Mouse (Mus musculus) layer of hippocampus, adult 9-10 months (tissue): ENCODE measurements around the gene Smox.

Experiments used
- DNase-seq: peaks from one replicate; pipeline ENCODE4 v3.0.0; 2022; ENCODE audit warnings: low spot score

Smox gene

GRCm38 (mm10) chr2:131514055-131514621 lies 22.8 kb downstream of the Smox start:
- DNase-seq: no peak

DNA sequence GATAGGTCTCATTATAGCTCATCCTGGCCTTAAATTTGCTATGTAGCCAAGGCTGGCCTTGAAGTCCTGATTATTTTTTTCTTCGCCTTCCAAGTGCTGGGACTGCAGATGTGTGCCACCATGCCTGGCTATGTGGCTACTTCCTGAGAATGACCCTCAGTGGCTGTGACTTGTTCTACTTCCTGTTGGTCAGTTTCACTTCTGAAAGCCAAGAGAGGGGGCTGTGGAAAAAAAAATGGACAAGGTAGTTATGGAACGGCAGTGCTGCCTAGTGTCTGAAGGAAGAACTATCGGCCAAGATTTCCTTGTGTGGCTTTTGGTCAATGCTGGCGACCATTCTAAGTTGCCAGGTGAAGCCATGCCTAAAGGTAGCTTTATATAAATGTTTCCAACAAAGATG lies 26.3 kb downstream of the Smox start:
- no peak for DNase-seq

DNA sequence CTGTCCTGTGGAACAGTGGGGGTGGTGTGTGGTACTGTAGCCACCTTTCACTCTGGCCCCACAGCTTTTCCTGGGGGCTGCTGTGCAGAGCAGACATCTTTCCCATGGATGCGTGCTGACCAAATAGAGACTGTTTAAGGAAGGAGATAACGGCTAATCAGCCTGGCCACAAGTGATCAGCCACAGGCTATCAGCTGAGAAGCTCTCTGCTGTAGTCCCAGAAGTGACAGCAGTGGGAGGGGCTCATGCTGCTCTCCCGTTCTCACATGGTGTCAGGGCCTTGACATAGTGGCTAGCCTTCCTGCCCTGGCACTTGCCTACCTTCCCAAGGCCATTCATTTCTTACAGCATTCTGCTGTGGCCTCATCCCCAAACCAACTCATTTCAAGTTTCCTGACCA lies 27.5 kb downstream of the Smox start:
- no peak for DNase-seq

DNA sequence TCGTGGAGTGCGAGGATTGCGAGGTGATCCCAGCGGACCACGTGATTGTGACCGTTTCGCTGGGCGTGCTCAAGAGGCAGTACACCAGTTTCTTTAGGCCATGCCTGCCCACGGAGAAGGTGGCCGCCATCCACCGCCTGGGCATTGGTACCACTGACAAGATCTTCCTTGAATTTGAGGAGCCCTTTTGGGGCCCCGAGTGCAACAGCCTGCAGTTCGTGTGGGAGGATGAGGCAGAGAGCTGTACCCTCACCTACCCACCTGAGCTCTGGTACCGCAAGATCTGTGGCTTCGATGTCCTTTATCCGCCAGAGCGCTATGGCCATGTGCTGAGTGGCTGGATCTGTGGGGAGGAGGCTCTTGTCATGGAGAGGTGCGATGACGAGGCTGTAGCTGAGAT lies 29.4 kb downstream of the Smox start:
- no peak for DNase-seq

- no peak for DNase-seq
Observed at GRCm38 (mm10) chr2:131527061-131527460, 35.8 kb downstream of the Smox start.

DNA sequence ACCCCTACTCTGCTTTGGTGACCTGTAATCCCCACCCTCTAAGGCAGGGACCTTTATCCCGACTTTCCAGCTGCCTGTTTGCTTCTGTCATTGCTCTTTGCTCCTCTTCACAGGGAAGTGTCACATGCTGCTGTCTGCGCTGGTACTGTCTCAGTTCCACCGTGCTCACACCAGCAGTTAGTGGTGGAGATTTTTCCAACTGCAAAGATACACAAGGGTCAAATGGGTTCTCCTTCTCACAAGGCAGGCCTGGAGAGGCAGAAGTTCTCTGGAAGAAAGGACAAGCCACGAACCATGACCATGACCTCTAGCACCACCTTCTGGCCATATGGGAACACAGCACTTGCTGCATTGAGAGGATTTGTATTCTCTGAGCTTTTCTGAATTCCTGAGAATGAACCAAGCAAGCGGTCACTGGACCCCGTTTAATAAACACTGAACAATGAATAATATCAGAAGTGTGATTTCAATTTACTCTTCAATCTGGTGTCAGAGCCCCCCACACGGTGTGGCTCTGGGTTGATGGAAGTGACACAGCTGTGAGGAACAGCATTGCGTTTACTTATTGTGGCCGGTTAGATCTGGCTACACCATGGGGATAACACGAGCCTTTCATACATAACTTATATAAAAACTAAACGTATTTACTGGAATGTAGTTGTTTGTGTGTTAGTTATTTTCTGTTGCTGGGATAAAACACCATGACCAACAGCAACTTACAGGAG lies 38.8 kb downstream of the Smox start:
- no peak for DNase-seq

- no peak for DNase-seq
Observed at GRCm38 (mm10) chr2:131530623-131531008, 39.3 kb downstream of the Smox start.

- DNase-seq: no peak
Observed at GRCm38 (mm10) chr2:131531271-131531670, 40.0 kb downstream of the Smox start.

DNA sequence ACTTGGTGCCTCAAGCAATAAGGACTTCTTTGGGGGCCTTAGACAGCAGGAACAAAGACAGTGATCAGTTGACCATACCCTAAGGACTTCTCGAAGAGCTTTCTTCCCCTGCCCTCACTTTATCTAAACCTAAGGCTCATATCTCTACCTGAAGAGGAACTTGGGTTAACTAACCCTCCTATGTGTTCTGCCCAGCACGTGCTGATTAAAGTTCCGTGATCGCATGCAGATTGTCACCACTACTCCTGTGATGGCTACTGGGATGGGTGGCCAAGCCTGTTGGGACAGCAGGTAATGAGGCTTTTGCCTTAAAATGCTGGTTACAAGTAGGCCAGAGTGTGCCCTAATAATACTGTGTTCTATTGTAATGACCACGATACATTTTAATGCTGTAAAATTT lies 43.9 kb downstream of the Smox start:
- DNase-seq: no peak

GRCm38 (mm10) chr2:131538341-131538740 lies 47.0 kb downstream of the Smox start:
- DNase-seq: no peak

GRCm38 (mm10) chr2:131539780-131540179 lies 48.5 kb downstream of the Smox start:
- no peak for DNase-seq

GRCm38 (mm10) chr2:131541686-131542085 lies 50.4 kb downstream of the Smox start:
- no peak for DNase-seq

- DNase-seq: no peak
Observed at GRCm38 (mm10) chr2:131542531-131542930, 51.2 kb downstream of the Smox start.

DNA sequence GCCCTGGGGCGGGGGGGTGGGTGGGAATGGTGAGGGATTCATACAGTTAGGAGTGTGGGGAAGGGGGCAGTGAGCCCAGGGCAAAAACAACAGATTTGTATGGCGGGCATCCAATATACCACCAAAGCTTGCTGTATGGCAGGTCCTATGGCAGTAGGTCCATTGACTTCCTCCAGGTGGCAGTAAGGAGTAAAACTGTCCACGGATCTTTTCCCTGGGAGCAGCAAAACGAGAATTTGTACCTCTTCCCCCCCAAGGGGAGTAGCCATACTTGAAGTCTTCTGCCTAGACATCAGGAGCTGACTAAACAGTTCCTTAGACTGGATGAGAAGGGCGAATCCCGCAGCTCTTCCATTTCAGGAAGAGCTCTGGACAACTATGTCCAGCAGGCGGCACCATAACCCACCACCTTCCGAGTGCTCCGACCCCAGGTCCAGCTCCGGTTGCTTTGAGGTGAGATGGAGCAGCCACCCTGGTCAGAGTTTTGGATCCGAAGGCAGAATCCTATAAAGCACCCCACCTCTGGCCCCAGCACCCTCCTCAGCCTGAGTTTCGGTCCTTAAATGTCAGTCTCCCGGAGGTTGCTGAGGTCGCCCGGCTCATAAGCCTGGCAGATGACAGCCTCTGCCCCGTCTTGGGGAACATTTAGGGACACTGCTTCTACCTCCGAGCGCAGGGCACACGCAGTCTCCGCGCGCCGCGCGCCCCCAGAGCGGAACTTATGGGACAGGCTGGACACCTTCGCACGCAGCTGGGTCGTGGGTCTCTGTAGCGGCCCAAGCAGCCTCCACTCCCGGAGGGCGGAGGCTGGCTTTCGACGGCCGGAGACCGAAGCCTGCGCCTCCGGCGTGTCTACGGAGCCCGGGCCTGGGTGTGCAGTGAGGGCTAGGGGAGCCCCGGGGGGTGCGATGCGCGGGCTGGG lies 54.4 kb downstream of the Smox start:
- DNase-seq: no peak

DNA sequence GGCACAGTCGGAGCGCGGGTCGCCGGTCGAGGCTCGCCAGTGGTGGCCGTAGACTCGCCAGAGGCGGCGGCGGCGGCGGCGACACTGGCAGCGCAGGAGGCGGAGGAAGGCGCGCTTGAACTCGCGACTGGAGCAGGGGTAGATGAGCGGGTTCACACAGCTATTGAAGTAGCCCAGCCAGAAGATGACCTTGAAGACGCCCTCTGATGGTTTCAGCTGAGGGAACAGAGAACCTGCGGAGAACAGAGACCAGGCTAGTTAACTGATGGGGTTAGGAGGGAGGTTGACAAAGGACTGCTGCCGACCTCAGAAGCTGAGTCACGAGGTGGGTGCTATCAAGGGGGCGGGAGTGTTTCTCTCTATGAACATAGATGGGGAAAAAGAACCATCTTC lies 55.0 kb downstream of the Smox start:
- DNase-seq: no peak

DNA sequence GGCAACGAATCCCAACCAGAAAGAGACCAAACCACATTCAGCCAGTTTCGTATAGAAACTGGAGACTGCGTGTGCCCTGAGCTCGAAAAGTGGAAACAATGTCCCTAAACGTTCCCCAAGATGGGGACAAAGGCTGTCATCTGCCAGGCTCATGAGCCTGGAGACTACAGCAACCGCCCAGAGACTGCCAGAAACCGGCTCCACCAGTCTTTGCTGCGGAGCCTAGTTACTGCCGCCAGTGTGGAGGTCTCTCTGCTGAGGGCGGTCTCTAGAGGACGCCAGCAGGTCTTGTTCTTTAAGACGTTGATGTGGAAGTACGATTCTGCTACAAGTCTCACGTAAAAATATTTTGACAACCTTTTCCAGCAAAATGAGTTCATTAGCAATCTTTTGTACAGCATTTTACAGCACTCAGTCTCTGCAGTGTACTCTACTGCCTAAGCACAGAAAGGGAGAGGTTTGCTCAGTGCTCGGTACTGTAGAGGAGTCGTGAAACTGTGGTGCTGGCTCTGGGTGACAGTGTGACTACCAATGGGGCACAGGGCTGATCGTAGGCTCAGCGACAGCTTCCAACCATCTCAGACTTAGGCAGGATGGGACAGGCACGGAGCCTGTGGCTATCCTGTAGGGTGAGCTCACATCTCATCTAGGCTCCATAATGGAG lies 55.6 kb downstream of the Smox start:
- DNase-seq: no peak

GRCm38 (mm10) chr2:131548330-131548729 lies 57.0 kb downstream of the Smox start:
- DNase-seq: no peak

DNA sequence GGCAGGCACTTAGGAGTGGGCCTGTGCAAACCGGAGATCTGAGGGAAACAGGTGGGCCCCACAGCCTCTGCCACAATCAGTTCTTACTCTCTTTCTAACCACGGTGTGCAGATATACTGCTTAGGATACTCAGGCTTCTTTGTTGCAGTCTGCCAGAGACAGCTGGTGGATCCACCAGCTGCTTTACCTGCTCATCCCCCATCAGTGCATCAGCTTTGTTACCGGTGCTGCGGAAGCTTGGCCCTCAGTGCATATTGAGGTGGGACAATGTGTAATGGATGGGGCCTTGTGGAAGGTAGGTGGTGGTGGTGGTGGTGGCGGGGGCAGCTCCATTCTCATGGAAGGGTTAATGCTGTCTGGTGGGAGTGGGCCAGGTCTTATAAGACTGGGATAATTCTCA lies 57.8 kb downstream of the Smox start:
- no peak for DNase-seq

- DNase-seq: no peak
Observed at GRCm38 (mm10) chr2:131550474-131550873, 59.2 kb downstream of the Smox start.

DNA sequence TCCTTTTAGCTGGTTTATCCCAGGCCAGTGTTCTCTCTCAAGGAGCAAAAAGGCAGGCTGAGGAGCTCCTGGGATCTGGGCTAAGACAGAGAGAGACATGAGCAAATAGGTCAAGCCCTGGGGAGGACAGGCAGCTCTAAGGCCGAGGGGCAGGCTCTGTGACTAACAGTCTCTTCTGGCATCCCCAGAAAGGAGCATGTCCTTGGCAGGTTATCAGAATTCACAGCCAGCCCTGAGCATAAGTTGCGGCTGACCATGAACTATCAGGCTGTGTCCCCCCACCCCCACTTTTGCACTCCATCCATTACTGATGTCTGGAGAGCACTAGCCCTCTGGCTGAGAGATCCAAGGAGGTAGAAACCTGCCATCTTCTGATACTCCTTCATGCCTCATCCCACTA lies 59.6 kb downstream of the Smox start:
- DNase-seq: no peak

DNA sequence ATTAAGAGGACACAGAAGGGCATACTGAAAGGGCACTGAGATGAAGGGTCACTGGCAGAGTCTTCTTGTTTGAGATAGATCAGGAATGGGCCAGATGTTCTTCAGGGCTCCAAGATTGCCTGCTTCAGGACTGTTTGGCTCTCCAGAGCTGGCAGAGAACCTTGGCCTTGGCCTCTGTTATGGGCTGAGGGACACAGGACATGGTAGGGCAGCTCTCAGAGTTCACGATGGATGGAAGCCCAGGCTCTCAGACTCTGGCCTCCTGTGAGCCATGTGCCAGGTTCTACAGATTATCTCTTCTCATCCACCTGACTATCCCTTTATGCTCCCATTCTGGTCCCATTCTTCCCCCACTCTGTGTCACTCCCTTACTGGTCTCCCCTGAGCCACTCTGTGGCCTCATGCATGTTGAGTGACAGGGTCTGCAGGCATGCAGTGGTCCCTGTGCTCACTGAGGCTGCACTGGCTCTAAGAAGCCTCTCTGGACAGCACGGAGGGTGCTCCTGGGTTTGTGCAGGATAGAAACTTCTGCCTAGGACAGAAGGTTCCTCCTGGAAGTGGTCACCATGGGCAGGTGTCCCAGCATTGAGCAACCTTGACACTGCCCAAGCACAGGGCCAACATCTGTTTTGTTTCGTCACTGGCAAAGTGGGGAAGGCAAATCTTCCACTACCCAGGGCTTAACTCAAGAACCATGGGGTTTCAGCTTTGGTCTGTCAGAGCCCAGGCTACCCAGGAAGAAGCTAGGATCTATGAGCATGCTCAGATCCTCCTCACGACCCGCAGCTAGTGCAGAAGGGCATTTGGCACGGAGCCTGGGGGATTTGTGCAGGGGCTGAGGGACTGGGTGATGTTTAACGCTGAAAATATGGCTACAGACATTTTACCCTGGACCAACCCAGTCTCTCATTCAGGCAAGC lies 60.7 kb downstream of the Smox start:
- DNase-seq: no peak
